Mouse (Mus musculus): ENCODE measurements at regions not wholly inside any gene's neighbourhood (a gene's known extent, or its start where the extent isn't known, plus 50 kb on each side); places are given as distances from the start of the nearest gene placed in this dataset.

GRCm38 (mm10) chr3:149993199-149993598, 1002.8 kb upstream of the Adgrl2 start:
- ATAC-seq (replicated peaks; ENCODE audit: low read depth, poor library complexity, severe bottlenecking), result peak; percentile 65; the same call in 1 of the 2 replicates

DNA sequence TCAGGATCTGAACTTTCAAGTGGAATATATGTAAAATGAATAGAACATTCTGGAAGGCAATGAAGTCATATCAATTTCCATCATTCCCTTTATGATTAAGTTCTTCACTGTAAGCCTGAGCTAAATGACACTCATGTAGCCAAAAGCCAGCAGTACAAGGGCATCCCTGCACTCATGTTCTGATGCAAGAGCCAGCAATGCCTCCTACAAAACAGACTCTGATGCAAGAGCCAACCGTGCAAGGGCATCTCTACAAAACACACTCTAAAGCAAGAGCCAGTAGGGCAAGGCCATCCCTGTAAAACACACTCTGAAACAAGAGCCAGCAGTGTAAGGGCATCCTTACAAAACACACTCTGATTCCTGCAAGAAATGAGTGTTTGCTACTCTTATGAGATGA, 997.4 kb upstream of the Adgrl2 start:
- no peak for ATAC-seq (replicated peaks; ENCODE audit: low read depth, poor library complexity, severe bottlenecking)

GRCm38 (mm10) chr3:149956993-149957392, 966.6 kb upstream of the Adgrl2 start:
- ATAC-seq (replicated peaks; ENCODE audit: low read depth, poor library complexity, severe bottlenecking), result peak; percentile 87

DNA sequence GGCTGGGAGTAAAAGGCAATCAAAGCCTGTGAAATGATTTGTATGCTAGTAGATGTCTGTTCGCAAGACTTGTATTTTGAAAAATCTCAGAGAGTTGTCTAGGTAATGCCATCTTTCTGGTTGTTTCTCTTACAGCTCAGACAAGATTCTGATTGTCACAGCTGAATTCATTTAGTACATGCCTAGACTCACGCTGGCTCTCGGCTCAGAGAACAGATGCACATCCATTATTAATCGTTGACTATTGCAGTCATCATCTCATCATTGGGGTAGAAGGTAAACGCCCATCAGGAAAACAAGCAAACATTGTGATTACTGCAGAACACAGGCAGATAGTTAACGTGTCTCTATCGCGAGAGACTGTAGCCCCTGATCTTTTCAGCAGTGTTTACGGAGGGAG, 945.8 kb upstream of the Adgrl2 start:
- no peak for ATAC-seq (replicated peaks; ENCODE audit: low read depth, poor library complexity, severe bottlenecking)

GRCm38 (mm10) chr3:149934832-149935231, 944.5 kb upstream of the Adgrl2 start:
- ATAC-seq (replicated peaks; ENCODE audit: low read depth, poor library complexity, severe bottlenecking), result no peak

DNA sequence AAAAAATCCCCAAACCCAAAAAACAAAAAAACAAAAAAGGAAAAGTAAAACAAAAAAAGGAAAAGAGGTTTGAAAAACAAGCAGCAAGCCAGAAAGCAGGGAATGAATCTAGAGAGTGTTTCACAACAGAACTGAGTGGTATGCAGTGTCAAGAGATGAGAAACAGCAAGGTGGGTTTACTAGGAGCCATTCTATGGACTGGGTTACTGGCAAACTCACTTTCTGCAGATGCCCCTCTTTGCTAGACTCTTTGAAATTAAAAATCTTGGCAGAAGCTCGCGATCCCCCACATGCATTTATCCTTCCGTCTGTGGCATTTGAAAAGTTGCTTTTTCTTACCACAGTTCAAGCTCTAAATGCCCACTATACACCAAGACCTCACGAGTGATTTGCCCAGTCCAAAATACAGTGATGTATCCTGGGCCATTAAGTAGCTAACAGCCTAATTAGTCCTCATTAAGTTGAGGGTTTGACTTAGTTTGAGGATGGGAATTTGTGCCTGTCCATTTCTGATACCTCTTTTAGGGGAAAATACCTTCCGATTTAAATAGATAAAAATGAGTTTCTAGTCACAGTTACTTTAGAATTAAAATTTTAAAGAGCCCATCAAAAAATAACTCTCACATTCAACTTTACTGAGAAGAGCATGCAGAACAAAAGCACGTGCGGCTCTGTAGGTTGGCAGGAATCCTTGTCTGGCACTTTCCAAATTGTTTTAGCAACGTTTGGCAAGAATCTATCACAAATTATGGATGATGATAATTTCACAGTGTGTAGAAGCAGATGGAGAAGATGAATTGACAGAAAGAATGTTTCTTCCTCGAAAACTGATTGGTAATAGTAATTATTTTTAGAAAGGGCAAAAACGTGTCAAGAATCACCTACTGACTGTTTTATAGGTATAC, 938.4 kb upstream of the Adgrl2 start:
- ATAC-seq (replicated peaks; ENCODE audit: low read depth, poor library complexity, severe bottlenecking), result no peak

GRCm38 (mm10) chr3:149920206-149920605, 929.9 kb upstream of the Adgrl2 start:
- ATAC-seq (replicated peaks; ENCODE audit: low read depth, poor library complexity, severe bottlenecking), result no peak

DNA sequence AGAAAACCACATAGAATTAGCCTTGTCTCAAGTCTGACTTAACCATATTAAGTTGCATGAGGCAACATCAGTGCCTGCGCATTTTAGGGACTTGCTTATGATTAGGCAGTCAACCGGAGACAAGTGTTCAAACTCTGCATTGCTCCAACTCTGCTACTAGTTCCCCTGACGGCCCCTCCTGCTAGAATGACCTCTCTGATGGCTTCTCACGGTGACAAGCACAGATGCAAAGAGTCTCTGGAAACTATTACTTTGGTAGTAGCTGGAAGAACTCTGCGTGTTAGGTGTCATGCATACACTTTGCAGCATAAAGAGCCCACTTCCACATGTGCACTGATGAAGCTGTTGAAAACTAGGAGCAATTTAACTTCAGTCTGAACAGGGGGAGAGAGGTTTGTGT, 927.8 kb upstream of the Adgrl2 start:
- no peak for ATAC-seq (replicated peaks; ENCODE audit: low read depth, poor library complexity, severe bottlenecking)

- ATAC-seq (replicated peaks; ENCODE audit: low read depth, poor library complexity, severe bottlenecking), result no peak
Measured at GRCm38 (mm10) chr3:149910721-149911120, 920.4 kb upstream of the Adgrl2 start.

DNA sequence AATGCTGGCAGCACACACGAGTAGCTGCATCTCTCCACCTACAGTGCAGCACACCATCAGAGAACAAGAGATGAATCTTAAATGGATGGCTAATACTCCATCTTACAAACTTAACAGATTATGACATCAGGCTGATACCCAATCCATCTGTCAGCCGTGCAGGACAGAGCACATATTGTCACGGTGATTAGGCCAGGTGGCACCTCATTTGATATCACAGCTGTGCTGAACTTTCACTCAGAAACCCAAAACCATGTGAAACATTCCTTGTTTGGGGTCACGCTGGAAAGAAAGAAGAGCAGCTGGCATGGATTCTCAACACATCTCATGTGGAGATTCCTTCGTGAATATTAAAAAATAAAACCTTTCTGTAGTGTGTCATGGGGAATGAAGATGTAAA, 911.4 kb upstream of the Adgrl2 start:
- ATAC-seq (replicated peaks; ENCODE audit: low read depth, poor library complexity, severe bottlenecking), result no peak

GRCm38 (mm10) chr3:149876553-149876952, 886.2 kb upstream of the Adgrl2 start:
- no peak for ATAC-seq (replicated peaks; ENCODE audit: low read depth, poor library complexity, severe bottlenecking)

- no peak for ATAC-seq (replicated peaks; ENCODE audit: low read depth, poor library complexity, severe bottlenecking)
Measured at GRCm38 (mm10) chr3:149865945-149866344, 875.6 kb upstream of the Adgrl2 start.

- no peak for ATAC-seq (replicated peaks; ENCODE audit: low read depth, poor library complexity, severe bottlenecking)
Measured at GRCm38 (mm10) chr3:149846941-149847539, 856.7 kb upstream of the Adgrl2 start.

- ATAC-seq (replicated peaks; ENCODE audit: low read depth, poor library complexity, severe bottlenecking), result peak; percentile 62
Measured at GRCm38 (mm10) chr3:149845826-149846486, 855.6 kb upstream of the Adgrl2 start.

- ATAC-seq (replicated peaks; ENCODE audit: low read depth, poor library complexity, severe bottlenecking), result peak; percentile 36
Measured at GRCm38 (mm10) chr3:149845083-149845825, 854.9 kb upstream of the Adgrl2 start.

DNA sequence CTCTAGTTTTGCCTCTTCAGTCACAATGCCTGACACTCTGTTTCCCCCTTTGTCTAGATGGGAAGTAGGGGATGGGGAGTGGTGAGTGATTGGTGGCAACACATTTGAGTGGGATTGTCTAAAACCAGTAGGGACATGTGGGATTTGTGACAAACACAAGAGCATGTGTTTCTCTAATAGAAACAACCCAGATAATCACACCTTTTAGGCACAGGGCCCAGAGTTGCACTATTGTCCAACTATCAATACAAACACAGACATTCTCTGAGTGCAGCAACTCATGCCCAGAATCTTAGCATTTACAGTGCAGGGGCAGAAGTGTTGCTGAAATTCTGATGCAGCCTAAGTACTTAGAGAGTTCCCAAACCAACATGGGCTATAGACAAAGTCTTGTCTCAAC, 847.6 kb upstream of the Adgrl2 start:
- ATAC-seq (replicated peaks; ENCODE audit: low read depth, poor library complexity, severe bottlenecking), result no peak

GRCm38 (mm10) chr3:149836467-149837233, 846.3 kb upstream of the Adgrl2 start:
- ATAC-seq (replicated peaks; ENCODE audit: low read depth, poor library complexity, severe bottlenecking), result no peak

DNA sequence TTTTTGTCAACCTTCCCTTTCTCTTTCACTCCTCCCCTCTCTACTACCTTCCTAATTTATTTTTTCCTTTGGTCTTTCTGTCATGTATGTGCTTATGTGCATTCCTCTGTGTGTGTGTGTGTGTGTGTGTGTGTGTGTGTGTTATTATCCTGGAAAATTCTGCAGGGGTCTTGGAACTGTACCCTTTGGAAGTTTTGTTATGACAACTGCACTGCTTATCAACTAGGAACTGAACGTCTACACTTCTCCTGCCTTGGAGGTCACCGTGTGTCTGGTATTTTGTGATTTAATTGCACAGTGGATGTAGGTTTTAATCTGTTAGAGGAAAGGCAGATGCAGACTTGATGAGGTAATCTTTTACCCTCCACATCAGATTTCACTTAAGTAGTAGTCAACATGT, 836.8 kb upstream of the Adgrl2 start:
- ATAC-seq (replicated peaks; ENCODE audit: low read depth, poor library complexity, severe bottlenecking), result no peak

GRCm38 (mm10) chr3:149826757-149827156, 836.4 kb upstream of the Adgrl2 start:
- no peak for ATAC-seq (replicated peaks; ENCODE audit: low read depth, poor library complexity, severe bottlenecking)

DNA sequence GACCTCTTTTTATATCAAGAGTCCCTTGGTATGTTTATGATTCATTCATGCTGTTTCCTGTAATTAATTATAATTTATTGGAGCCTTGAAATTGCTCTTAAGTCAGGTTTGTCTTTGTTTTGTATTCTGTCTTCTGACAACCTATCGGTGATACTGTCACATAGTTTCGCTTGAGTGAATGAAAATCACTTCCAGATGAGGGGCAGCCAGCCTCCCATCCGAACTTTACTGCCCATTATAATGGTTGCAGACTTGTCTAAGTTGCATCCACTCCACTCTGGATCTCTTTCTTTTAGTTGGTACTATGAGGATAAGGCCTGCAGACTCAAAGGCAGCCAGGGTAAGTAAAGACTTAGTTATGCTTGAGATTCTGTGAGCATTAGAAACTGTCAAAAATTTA, 830.3 kb upstream of the Adgrl2 start:
- no peak for ATAC-seq (replicated peaks; ENCODE audit: low read depth, poor library complexity, severe bottlenecking)

Measured in common myeloid progenitor, adult 5-6 weeks (primary cell).